Mouse (Mus musculus) E14TG2a.4 (cell line): ENCODE measurements around the gene Ttll4.

Source experiments
- CTCF ChIP-seq: conservative IDR thresholded peaks from 2 replicates; pipeline ENCODE4 v1.5.1; 2014; ENCODE audit warnings: low read length
- NANOG ChIP-seq: IDR thresholded peaks from 2 replicates; pipeline ENCODE4 v1.6.1; 2014; ENCODE audit warnings: borderline replicate concordance, low read length, mixed read lengths
- POU5F1 ChIP-seq: IDR thresholded peaks from 2 replicates; pipeline ENCODE4 v1.6.1; 2014; ENCODE audit warnings: low read length, borderline replicate concordance

GRCm38 (mm10) chr1:74704156-74704555 lies 42.6 kb downstream of the Ttll4 start:
- no peak for TF ChIP-seq CTCF
- TF ChIP-seq NANOG, result no peak
- no peak for TF ChIP-seq POU5F1
